Mouse (Mus musculus): ENCODE measurements around the gene Fam227a.
"Not testable (repeated sequence)": the region's sequence is repeated elsewhere in the genome, so short reads cannot be mapped to it uniquely, and the experiment has no call there.

The Fam227a gene

GRCm38 (mm10) chr15:79684616-79685015 lies 25.9 kb upstream of the Fam227a start:
- in situ Hi-C loops (cut with MboI, MseI) = no loop called here

GRCm38 (mm10) chr15:79683707-79684465 lies 25.1 kb upstream of the Fam227a start:
- in situ Hi-C loops (cut with MboI, MseI) = no loop called here

GRCm38 (mm10) chr15:79683146-79683545 lies 24.4 kb upstream of the Fam227a start:
- in situ Hi-C loops (cut with MboI, MseI) = no loop called here

GRCm38 (mm10) chr15:79681973-79682372 lies 23.2 kb upstream of the Fam227a start:
- in situ Hi-C loops (cut with MboI, MseI) = no loop called here

DNA sequence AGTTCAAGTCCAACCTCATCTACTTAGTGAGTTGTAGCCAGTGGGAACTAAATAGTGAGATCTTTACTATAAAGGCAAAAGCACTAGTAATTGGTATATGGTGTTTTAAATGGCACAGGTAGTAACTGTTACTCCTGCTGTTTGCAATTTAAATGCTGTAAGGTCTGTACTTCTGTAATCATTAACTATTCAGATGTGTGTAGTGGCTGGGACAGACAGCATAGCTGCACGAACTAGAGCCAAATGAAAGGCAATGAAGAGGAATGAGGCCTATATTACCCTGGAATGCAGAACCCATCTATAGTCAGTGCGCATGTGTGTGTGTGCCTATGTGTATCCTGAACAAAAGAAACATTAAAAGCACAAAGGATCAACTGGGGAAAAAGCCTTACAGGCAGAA lies 19.2 kb upstream of the Fam227a start:
- in situ Hi-C loops (cut with MboI, MseI) = loop anchor here (5.0 kb wide), 1 partner anchor 49 kb away; no protein-coding TSS in a partner anchor

GRCm38 (mm10) chr15:79671828-79672348 lies 13.1 kb upstream of the Fam227a start:
- in situ Hi-C loops (cut with MboI, MseI) = not testable (repeated sequence)

DNA sequence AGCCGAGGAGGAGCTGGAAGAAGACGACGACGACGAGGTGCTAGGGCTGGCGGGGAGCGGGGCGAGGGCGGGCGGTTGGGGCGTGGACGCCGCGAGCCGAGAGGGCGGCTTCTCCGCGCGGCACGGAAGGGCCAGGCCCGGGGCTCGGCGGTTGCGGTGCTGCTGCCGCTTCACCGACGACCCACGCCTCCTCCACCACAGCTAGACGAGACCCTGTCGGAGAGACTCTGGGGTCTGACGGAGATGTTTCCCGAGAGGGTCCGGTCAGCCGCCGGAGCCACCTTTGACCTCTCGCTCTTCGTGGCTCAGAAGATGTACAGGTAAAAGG lies 12.2 kb upstream of the Fam227a start:
- in situ Hi-C loops (cut with MboI, MseI) = no loop called here

DNA sequence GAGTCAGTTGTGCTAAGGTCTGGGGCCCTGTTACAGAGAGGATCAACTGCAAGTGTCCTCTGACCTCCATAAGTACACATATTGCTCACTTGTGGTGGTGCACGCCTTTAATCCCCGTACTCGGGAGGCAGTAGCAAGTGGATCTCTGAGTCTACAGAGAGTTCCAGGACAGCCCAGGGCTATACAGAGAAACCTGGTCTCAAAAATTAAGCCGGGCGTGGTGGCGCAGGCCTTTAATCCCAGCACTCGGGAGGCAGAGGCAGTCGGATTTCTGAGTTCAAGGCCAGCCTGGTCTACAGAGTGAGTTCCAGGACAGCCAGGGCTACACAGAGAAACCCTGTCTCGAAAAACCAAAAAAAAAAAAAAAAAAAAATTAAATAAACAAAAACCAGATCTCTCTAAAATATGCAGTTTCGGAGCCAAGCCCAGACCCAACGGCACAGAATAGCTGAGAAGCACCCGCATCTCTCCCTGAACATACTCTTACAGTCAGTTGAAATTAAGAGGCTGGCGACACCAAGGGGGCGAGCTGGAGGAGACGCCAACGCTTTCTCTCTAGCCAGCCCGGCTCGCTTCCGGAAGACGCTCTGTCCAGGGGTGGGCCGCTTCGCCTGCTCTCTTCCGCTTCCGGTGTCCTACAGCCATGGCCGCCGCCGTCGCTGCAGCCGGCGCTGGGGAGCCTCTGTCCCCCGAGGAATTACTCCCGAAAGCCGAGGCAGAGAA lies 11.7 kb upstream of the Fam227a start, which contains the start of gene Tomm22:
Tomm22 (plus strand) TSS at position 613 of the 723 bp plus-strand sequence.
- in situ Hi-C loops (cut with MboI, MseI) = no loop called here

DNA sequence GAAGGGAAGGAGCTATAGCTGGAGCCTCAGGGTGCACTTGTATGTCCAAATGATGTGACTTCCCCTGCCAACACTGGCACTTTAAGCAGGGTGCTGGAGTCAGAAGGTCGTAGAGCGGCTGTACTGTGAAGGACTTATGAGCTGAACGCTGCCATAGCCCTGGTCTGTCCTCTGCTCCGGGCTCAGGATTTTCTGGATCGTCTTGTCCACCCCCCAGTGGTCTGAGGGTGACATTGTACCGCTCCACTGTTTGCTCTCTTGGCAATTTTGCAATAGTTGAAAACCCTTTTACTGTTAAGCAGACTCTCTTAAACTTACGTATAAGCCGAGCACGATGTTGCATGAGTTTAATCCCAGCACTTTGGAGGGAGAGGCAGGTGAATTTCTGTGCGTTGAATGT lies 10.4 kb upstream of the Fam227a start:
- in situ Hi-C loops (cut with MboI, MseI) = no loop called here

- in situ Hi-C loops (cut with MboI, MseI) = no loop called here
Observed at GRCm38 (mm10) chr15:79664666-79665065, 5.9 kb upstream of the Fam227a start.

DNA sequence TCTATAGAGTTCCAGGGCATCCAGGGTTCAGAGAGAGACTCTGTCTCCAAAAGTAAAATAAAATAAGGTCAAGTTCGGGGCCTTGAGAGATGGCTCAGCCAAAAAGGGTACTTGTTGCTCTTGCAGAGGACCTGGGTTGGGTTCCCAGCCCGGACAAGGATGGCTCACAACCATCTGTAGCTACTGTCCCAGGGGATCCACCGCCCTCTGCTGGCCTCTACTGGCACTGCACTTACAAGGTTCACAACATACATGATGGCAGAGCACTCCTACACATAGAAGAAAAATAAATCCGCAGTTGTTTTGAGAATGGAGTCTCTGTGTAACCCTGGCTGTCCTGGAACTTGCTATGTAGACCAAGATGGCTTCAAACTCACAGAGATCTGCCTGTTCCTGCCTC lies 3.1 kb upstream of the Fam227a start:
- in situ Hi-C loops (cut with MboI, MseI) = no loop called here

- in situ Hi-C loops (cut with MboI, MseI) = no loop called here
Observed at GRCm38 (mm10) chr15:79657837-79658530, 772 bp downstream of the Fam227a start.

- in situ Hi-C loops (cut with MboI, MseI) = no loop called here
Observed at GRCm38 (mm10) chr15:79656451-79656850, 2.3 kb downstream of the Fam227a start.

DNA sequence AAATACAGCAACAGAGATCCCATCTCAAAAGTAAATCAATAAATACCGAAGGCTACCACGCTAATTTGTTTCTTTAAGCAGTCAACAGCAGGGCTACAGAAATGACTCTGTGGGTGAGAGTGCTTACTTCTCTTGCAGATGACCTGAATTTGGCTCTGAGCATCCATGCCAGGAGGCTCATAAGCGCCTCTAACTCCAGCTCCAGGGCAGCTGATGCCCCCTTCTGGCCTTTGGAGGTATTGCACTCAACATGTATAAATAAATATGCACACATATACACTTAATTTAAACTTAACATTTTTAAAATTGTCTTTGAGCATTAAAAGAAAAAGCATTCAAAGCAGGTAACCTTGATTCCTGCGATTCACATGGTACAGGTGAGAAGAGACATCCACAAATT lies 7.3 kb downstream of the Fam227a start:
- in situ Hi-C loops (cut with MboI, MseI) = no loop called here

DNA sequence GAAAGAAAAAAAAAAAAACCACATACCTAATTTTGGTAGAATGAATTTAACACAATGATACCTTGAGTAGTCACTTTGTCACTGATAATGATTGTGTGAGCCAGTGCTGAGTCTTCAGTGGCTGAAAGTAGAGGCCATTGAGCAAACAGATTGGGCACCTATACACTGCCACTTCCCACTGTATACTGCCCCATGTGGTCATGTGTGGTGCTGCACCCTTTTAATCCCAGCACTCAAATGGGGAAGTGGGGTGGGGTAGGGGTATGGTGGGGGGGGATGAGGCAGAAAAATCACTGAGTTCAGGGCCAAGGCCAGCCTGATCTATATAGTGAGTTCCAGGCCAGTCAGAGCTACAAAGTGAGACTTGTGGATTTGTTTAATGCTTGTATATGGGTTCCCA lies 8.2 kb downstream of the Fam227a start:
- in situ Hi-C loops (cut with MboI, MseI) = no loop called here

DNA sequence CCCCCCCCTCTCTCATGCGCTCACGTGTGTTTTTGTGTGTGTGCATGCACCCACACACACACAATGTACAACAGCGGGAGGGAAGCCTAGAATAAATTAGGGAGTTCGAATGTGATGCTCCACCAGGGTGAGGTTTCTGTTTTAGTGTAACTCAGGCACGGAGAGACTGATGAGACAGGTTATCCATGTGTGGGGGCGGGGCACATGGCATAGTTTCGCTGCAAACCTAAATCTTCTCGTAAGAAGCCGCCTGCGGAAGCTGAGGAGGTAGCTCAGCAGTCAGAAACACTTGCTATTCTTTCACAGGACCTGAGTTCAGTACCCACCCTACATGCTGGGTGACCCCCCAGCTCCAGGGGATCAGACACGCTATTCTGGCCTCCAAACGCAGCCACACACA lies 10.6 kb downstream of the Fam227a start:
- in situ Hi-C loops (cut with MboI, MseI) = no loop called here

GRCm38 (mm10) chr15:79645483-79645882 lies 13.3 kb downstream of the Fam227a start:
- in situ Hi-C loops (cut with MboI, MseI) = no loop called here

GRCm38 (mm10) chr15:79641135-79641817 lies 17.5 kb downstream of the Fam227a start:
- in situ Hi-C loops (cut with MboI, MseI) = no loop called here

GRCm38 (mm10) chr15:79630471-79630870 lies 28.3 kb downstream of the Fam227a start:
- in situ Hi-C loops (cut with MboI, MseI) = no loop called here

DNA sequence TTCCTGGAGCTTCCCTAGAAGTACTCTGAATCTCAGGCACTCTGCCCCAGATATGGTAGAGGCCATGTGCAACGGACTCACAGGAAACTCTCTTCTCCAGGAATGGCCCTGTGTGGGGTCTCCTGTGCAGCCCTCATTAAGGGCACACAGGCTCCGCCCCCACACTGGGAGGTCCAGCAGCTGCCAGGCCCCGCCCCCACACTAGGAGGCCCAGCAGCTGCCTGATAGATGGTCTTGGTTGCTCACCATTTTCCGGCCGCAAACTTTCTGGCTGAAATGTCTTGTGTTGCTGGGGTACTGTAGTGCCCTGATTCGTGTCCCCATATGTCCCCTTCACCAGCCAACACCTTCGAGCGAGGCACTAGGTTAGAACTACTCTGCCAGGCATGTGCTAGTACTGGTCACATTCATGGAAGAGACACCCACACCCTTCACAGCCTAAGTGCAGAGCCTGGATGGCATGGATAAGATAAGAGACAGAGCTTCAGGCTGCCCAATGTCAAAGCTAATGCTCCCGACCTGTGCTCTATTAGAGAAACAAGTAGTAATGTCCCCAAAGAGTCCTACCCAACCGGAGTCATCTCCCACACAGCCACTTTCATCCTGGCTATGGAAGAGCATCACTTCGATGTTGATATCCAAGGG lies 38.9 kb downstream of the Fam227a start:
- in situ Hi-C loops (cut with MboI, MseI) = no loop called here

- in situ Hi-C loops (cut with MboI, MseI) = no loop called here
Observed at GRCm38 (mm10) chr15:79618456-79618855, 40.3 kb downstream of the Fam227a start.
